Mouse (Mus musculus) limb, embryonic 14.5 days (tissue): ENCODE results near the gene Chit1. TPM values are rescaled to one million over a fixed set of nuclear protein-coding genes. Genes with fewer than 3 reads are reported as not detected.

Experiments
- ATAC-seq: fragments of 200-750 bp; cut with Nextera tagmentation; 2 replicates; pipeline ENCODE4 v1.8.0; 2017; ENCODE audit warnings: low read depth, moderate number of reproducible peaks, moderate TSS enrichment; ENCODE audit not compliant: low FRiP score
- DNase-seq: peaks from one replicate; pipeline ENCODE4 v3.0.0-alpha.2; 2015; ENCODE audit warnings: low spot score
- H3K27ac ChIP-seq: fragments of 300-500 bp; sonication (generic); replicated peaks from 2 replicates; pipeline ENCODE4 v1.5.1; 2014; ENCODE audit warnings: low read depth, mild to moderate bottlenecking, low read length, moderate library complexity, mixed read lengths
- H3K27me3 ChIP-seq: fragments of 300-500 bp; sonication (generic); 2 replicates; pipeline ENCODE4 v1.6.1; 2014; ENCODE audit warnings: low read length, mixed read lengths; ENCODE audit not compliant: control insufficient read depth, insufficient read depth
- H3K36me3 ChIP-seq: fragments of 300-500 bp; sonication (generic); 2 replicates; pipeline ENCODE4 v1.6.1; 2014; ENCODE audit warnings: mild to moderate bottlenecking, low read length, moderate library complexity, mixed read lengths; ENCODE audit not compliant: control insufficient read depth, insufficient read depth
- H3K4me1 ChIP-seq: fragments of 300-500 bp; sonication (generic); 2 replicates; pipeline ENCODE4 v1.6.1; 2014; ENCODE audit warnings: antibody characterized with exemption, low read length, mixed read lengths; ENCODE audit not compliant: control insufficient read depth, insufficient read depth
- H3K4me2 ChIP-seq: fragments of 300-500 bp; sonication (generic); replicated peaks from 2 replicates; pipeline ENCODE4 v1.6.1; 2014; ENCODE audit warnings: low read depth, mild to moderate bottlenecking, low read length, moderate library complexity; ENCODE audit not compliant: severe bottlenecking
- H3K4me3 ChIP-seq: fragments of 300-500 bp; sonication (generic); replicated peaks from 2 replicates; pipeline ENCODE4 v1.5.1; 2014; ENCODE audit warnings: low read length
- H3K9ac ChIP-seq: fragments of 300-500 bp; sonication (generic); 2 replicates; pipeline ENCODE4 v1.6.1; 2014; ENCODE audit warnings: mild to moderate bottlenecking, low read depth, low read length, moderate library complexity; ENCODE audit not compliant: severe bottlenecking
- H3K9me3 ChIP-seq: fragments of 300-500 bp; sonication (generic); 2 replicates; pipeline ENCODE4 v1.6.1; 2016; ENCODE audit warnings: low read length; ENCODE audit not compliant: control insufficient read depth
- POLR2A ChIP-seq: fragments of 200-500 bp; IDR thresholded peaks from 2 replicates; pipeline ENCODE4 v1.8.0; 2012; ENCODE audit warnings: inconsistent platforms, mild to moderate bottlenecking, moderate library complexity, borderline replicate concordance; ENCODE audit not compliant: insufficient read depth, insufficient read length; ENCODE audit errors: extremely low read depth
- WGBS: fragments of 180-500 bp; shearing (Covaris S2); extraction: QIAGEN DNeasy Blood & Tissue Kit; methylation state at CpG from one replicate; pipeline ENCODE4 v1.1.7; 2014; 5-methylcytosine and 5-hydroxymethylcytosine counted together
- polyA plus RNA-seq, 2 experiments: library from polyadenylated mRNA; depleted of rRNA in 1 of 2; stranded (reverse) in 1 of 2; unstranded in 1 of 2; fragments of >200 nt; fragmentation: Nextera tagmentation in 1 of 2; extraction: Ambion mirVana in 1 of 2; gene quantifications; 2 replicates each; pipeline versions ENCODE4 v1.2.1 to v1.2.3; 2012 to 2014

Chit1 gene
- polyA plus RNA-seq, 2 experiments = 0.18 to 0.33 TPM

GRCm38 (mm10) chr1:134146066-134146465, 35.0 kb downstream of the Chit1 start:
- H3K36me3 ChIP-seq = no peaks in the 10 kb centered on the region
- no peaks in the 10 kb centered on the region for H3K9me3 ChIP-seq
- 49% methylated on average over 8 of the region's 8 CpGs for WGBS
- TF ChIP-seq POLR2A = no peak
- H3K4me1 ChIP-seq = 0 out of 2 replicates have a peak, but pooled peaks cover 2% of the 10 kb centered on the region
- no peak overlapping the region for H3K27ac ChIP-seq
- H3K4me3 ChIP-seq = no peak overlapping the region
- no peak for ATAC-seq
- H3K27me3 ChIP-seq = no peaks in the 10 kb centered on the region
- no peak for DNase-seq
- no peak overlapping the region for H3K9ac ChIP-seq
- no peak overlapping the region for H3K4me2 ChIP-seq

GRCm38 (mm10) chr1:134150076-134150475, 39.0 kb downstream of the Chit1 start:
- no peak for DNase-seq
- 53% methylated on average over 8 of the region's 8 CpGs for WGBS
- Histone ChIP-seq H3K9ac (no peak overlapping the region), H3K27ac (no peak overlapping the region), H3K9me3 (no peaks in the 10 kb centered on the region), H3K4me3 (no peak overlapping the region), H3K27me3 (no peaks in the 10 kb centered on the region), H3K36me3 (no peaks in the 10 kb centered on the region), H3K4me1 (0 out of 2 replicates have a peak, but pooled peaks cover 2% of the 10 kb centered on the region), H3K4me2 (no peak overlapping the region)
- no peak for ATAC-seq
- TF ChIP-seq POLR2A = no peak

GRCm38 (mm10) chr1:134150745-134151144, 39.7 kb downstream of the Chit1 start:
- Histone ChIP-seq H3K27ac (no peak overlapping the region), H3K4me1 (0 out of 2 replicates have a peak, but pooled peaks cover 2% of the 10 kb centered on the region), H3K9me3 (no peaks in the 10 kb centered on the region), H3K27me3 (no peaks in the 10 kb centered on the region), H3K9ac (no peak overlapping the region), H3K36me3 (no peaks in the 10 kb centered on the region), H3K4me3 (no peak overlapping the region), H3K4me2 (no peak overlapping the region)
- WGBS = 85% methylated on average over 9 of the region's 9 CpGs
- ATAC-seq (no peak), DNase-seq (no peak)
- no peak for TF ChIP-seq POLR2A

- Histone ChIP-seq H3K4me2 (no peak overlapping the region), H3K9ac (no peak overlapping the region), H3K4me3 (no peak overlapping the region), H3K36me3 (no peaks in the 10 kb centered on the region), H3K27ac (no peak overlapping the region), H3K4me1 (no peaks in the 10 kb centered on the region), H3K27me3 (no peaks in the 10 kb centered on the region), H3K9me3 (no peaks in the 10 kb centered on the region)
- TF ChIP-seq POLR2A = no peak
- ATAC-seq (peak; percentile 85; the same call in 1 of the 2 replicates), DNase-seq (peak; percentile 97)
- WGBS = 30% methylated on average over 13 of the region's 13 CpGs
Measured at GRCm38 (mm10) chr1:134151655-134152412, 40.8 kb downstream of the Chit1 start.

GRCm38 (mm10) chr1:134152626-134153590, 41.9 kb downstream of the Chit1 start:
- Histone ChIP-seq H3K4me2 (no peak overlapping the region), H3K9me3 (no peaks in the 10 kb centered on the region), H3K4me3 (no peak overlapping the region), H3K9ac (no peak overlapping the region), H3K36me3 (no peaks in the 10 kb centered on the region), H3K27ac (no peak overlapping the region), H3K4me1 (no peaks in the 10 kb centered on the region), H3K27me3 (no peaks in the 10 kb centered on the region)
- no peak for DNase-seq
- ATAC-seq = no peak
- 76% methylated on average over 21 of the region's 21 CpGs for WGBS
- TF ChIP-seq POLR2A = no peak
